Mouse (Mus musculus) lung, postnatal 0 days (tissue): ENCODE measurements around the gene Atg7.

Experiments
- CTCF ChIP-seq: IDR thresholded peaks from 2 replicates; pipeline ENCODE4 v1.5.1; 2016; ENCODE audit warnings: antibody characterized with exemption, mild to moderate bottlenecking
- EP300 ChIP-seq: IDR thresholded peaks from 2 replicates; pipeline ENCODE4 v1.6.1; 2016; ENCODE audit warnings: antibody characterized with exemption, mild to moderate bottlenecking, control low read depth

DNA sequence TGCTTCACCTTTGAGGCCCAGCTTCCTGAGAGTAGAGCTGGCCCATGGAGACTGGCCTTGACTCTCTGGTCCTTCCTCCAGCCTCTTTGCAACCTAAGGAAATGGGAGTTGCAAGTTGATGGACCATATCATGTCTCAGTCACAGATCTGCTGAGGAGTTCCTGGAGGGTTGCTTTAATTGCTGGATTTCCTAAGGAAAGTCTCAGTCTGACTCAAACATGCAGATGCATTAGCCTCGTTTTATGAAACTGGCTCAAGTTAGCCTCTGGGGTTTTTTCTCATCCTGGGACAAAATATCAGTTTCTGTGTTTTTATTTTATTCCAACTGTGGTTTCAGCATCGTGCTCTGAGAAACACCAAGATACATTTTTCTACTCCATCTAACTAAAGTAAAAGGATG lies 137.7 kb downstream of the Atg7 start:
- TF ChIP-seq CTCF: no peak
- TF ChIP-seq EP300: no peak
